Mouse (Mus musculus): ENCODE results near the gene Sgtb. TPM values are rescaled to one million over a fixed set of nuclear protein-coding genes. Genes with fewer than 3 reads are reported as not detected.

Sgtb gene
- total RNA-seq, 2 experiments from 2014 or later, result 144 to 147 TPM

DNA sequence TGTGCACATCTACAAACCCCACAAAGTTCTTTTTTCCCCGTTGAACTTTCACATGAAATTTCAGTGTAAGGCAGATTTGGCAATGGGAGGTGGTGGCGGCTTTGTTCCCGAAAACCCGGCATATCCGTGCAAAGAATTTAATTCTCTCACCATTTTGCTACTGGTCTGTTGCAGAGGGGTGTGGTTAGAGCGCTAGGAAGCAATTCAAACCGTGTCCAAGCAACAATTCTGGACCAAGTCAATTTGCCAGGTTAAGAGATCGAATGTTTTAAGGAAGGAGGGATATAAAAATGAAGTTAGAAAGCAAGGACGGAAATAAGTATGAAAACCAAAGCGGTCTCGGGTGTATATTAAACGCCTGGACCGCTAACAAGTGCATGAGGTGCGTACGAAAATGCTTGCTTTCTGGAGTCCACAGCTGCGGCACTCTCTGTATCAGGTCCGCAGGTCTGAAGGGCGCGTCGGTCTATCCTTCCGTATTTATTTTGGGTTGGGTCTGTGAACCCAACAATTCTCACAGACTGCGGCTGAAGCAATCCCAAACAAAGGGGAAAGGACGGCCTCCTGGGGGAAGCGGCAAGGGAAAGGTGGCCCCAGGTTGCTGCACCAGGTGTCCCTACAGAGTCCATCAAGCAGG is 772 bp upstream of the Sgtb start:
- DNase-seq (ENCODE audit: low spot score in 2 of 2), result no peak

DNA sequence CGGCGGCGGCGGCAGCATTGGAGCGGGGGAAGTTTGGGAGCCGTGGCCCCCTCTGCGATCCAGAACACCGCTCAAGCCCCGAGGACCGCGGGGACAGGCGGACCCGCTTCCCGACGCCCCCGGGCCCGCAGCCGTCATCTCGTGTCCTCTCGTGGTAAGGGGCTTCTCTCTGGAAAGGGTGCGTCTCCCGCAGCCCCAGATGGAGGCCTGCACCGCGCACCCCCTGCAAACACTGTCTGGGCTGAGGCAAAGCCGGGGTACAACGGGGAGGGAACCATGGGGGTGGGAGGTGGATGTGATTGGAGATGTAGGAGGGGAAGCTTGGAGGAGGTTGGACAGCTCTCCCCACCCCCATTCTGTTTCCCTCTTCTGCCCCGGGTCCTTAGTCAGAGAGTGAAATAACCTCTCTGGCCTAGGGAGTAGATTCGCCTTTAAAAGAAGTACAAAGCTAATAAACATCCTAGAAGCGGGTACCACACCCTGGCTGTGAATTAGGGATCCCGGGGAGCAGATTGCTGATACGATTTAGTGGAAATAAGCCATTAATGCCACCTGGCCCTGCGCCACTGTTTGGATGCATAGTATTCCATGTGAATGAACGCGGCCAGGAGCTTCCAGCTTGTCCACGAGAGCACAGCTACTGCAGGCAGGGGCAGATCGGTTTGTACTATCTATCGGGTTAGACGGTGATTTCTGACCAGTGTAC is 428 bp downstream of the Sgtb start:
- peak; percentile 43 to 52 for DNase-seq (ENCODE audit: low spot score in 2 of 2)

DNA sequence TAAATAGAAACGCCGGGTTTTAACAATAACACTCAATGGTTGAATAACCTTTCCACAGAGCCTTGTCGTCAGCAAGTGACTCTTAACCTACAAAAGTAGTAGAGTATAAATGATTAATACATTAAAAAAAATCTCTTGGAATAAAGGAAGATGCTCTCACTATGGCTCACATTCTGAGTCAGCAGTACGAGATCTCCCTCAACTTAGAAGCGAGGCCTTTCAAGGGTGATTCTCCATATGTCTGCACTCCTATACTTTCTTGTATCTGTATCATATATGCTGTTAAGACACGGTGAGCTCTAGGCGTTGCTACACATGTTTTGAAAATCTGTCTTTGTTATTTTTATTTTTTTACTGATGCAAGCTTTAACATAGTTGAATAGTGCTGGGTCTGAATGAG is 985 bp downstream of the Sgtb start:
- no peak for DNase-seq (ENCODE audit: low spot score in 2 of 2)

DNA sequence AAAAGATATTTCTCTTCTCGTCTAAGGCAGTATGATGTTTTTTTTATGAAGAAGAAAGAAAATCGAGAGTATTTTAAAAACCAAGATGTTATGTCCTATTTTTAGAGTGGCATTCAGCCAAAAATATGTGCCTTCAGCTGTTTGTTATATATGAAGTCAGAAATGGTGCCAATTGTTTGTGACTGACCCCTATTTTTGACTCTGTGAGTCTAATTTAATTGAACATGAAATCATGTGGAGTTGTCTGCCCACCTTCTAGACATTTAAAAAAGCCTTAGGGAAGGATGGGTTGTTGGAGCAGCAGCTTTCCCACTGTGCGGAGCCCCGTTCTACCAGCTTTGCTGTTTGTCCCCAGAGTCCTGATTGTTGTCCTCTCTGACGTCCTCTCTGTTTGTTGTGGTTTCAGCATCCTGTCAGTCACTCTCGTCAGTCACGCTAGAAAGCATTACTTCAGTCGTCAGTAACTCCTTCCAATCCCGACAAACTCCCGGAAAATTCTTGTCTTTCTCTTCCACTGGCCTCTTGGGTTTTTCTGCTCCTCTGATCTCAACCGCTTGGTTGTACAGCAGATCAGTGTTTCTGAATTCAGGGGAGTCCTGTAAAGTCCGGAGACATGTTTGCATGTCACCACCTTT is 2.8 kb downstream of the Sgtb start:
- no peak for DNase-seq (ENCODE audit: low spot score in 2 of 2)

DNA sequence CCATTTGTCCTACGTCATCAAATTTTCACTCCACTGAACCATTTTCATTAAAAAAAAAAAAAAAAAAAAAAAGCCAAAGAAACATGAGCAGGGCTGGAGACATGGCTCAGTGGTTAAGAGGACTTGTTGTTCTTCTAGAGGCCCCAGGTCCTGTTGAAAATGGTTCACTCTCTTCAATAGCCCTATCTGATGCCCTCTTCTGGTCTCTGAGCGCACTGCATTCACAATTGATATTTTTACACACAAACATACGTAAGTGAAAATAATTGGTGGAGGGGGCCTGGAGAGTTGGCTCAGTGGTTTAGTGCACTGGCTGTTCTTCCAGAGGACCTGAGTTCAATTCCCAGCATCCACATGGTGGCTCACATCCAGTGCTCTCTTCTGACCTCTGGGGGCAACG is 4.2 kb downstream of the Sgtb start:
- DNase-seq (ENCODE audit: low spot score in 2 of 2), result no peak

DNA sequence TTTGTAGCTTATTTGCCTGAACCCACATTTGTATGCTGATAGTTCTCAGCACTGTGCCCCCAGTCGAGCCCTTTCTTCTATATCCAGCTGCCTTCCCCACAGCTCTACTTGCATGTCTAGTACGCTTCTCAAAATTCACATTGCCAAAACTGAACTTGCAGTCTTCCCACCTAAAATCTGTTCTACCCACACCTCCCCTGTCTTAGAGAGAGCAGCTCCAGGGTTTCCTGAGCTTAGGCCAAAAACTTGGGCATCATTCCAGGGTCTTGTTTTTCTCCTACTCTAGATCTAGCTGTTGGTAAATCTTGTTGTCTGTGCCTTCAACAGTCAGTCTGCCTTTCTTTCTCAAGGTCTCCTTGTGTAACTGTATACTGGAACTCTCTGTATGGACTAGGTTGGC is 5.3 kb downstream of the Sgtb start:
- peak; percentile 61 to 69 for DNase-seq (ENCODE audit: low spot score in 2 of 2)

DNA sequence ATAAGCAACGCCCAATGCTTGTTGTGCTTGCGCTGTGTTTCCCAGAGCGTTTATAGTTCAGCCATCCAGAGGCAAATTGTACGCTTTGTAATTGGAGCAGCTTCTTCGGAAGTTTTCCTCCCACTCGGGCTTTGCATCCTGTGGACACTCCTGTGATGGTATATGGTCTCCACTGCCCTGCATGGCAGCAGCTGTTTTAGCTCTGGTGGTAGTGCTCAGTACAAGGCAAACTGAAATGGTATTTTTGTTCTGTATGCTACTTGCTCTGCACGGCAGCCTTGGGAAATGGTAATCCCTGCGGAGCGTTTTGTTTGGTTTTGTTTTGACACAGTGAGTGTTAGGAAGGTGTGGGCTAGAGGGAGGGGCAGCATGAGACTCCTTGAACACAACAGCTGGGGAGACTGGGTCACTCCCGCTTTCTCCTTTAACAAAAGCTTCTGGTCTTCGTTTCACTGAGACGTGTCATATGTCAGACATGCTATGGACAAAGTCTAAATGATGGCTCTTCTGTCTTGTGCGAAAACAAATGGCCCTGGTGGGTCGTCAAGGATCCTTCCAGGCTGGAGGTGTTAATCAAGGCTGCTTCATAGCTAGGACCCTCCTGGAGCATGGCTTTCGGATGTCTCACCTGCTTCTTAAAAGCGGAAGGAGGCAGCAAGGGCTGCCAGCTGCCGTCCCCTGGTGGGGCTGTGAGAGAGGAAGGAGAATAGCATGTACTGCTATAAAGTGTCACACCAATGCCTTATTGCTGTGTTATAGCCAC is 12.7 kb downstream of the Sgtb start:
- DNase-seq (ENCODE audit: low spot score in 2 of 2), result no peak

DNA sequence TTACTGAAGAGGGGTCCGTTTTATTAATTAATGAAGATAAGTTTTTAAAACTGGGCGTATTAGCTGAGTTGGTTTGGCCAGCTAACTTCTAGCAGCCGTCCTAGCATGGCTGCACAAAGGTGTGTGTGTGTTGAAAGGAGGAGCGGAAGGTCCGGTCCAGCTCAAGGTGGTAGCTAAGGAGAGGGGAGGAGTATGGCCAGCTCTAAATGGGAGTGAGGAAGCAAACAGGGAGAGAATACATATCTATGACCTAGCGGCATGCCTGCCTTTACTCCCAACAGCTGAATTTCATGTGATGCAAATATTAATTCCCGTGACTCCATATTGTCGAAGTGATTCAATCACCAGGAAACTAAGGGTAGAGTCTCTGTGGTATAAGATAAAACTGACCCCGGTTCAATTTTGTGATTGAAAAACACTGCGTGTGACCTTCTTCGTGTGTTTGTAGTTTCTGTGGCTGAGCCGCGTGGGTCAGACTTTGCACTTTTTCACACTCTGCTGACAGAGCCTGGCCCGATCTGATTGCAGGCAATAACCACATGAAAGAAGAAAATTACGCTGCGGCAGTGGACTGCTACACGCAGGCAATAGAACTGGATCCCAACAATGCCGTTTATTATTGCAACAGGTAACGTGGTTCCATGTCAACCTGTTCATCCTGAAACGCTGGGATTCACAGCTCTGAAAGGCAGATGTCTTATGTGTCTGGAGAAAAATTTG is 14.3 kb downstream of the Sgtb start:
- DNase-seq (ENCODE audit: low spot score in 2 of 2), result no peak

DNA sequence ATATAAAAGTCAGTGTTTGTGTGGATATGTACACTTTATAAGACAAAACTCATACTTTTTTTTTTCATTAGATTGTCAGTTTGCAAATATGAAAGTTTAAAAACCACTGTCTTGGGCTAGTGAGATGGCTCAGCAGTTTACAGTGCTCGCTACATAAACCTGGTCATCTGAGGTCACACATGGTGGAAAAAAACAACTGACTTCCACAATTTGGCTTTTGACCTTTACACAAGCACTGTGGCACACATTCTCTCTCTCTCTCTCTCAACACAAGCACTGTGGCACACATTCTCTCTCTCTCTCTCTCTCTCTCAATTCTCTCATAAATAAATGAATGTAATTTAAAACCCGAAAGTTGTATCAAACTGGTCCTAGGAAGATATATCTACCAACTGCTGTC is 23.0 kb downstream of the Sgtb start:
- no peak for DNase-seq (ENCODE audit: low spot score in 2 of 2)

DNA sequence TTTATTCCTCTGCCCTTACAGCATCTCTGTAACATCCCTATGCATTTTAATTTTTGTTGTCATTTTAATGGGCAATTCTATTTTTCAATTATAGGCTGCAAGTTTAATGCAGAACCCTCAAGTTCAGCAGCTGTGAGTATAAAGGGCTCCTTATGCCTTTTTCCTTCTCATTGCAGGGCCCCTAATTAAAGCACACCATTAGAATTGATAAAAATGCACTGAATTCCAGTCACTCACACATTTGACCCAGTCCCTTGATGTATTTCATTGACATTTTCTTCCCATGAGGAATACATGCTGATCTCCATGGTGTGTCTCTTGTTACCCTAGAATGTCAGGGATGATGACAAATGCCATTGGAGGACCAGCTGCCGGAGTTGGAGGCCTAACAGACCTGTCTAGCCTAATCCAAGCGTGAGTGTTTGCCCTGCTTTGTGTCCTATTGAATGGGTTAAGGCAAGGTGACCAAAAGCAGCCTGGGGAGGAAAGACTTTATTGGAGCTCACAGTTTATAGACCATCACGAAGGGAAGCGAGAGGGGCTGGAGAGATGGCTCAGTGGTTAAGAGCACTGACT is 25.1 kb downstream of the Sgtb start:
- no peak for DNase-seq (ENCODE audit: low spot score in 2 of 2)

DNA sequence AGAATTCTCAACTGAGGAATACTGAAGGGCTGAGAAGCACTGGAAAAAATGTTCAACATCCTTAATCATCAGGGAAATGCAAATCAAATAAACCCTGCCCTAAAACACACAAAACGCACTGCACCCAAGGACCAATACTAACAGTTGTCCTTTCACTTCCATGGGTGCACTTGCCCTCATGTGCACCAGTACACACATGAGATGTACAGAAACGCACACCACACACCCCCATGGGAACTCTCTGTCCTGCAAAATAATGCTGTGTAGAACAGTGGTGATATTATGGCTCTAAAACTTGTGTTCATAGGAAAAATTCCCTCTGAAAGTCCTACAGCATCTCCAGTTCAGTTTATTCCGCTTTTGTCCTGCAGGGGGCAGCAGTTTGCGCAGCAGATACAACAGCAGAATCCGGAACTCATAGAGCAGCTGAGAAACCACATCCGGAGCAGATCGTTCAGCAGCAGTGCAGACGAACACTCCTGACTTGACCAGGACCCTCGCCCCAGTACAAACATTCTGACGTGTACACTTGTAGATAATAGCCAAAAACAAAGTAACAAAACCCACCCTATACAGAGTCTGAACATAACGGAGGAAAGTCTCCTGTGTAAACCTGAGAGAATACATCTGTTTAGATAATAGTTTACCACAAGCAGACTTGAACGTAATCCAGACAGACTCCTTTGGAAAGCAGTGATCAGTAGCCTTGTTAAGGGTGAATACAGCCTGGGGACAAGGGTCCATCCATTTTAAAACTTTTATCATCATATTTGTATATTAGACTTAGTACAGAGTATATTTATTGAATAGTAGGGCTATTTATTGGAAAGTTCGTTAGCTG is 30.0 kb downstream of the Sgtb start:
- DNase-seq (ENCODE audit: low spot score in 2 of 2), result peak; percentile 82 to 84

DNA sequence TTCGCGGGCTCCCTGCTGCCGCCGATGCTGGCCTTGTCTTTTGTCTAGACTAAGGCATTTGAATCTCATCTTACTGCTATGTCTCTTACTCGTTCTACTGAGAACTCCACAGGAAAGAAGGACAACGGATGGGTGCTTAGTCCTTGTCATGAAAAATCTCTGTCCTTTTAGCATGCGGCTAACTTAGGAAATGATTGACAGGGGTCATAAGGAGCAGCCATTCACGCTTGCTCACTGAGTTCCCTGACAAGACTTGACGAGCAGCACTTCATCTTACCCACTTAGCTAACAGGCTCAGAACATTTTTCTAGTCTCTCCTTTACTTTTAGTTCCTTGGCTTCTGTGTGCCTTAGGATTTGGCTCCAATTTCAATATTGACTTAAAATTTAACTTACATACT is 35.3 kb downstream of the Sgtb start:
- DNase-seq (ENCODE audit: low spot score in 2 of 2), result no peak

DNA sequence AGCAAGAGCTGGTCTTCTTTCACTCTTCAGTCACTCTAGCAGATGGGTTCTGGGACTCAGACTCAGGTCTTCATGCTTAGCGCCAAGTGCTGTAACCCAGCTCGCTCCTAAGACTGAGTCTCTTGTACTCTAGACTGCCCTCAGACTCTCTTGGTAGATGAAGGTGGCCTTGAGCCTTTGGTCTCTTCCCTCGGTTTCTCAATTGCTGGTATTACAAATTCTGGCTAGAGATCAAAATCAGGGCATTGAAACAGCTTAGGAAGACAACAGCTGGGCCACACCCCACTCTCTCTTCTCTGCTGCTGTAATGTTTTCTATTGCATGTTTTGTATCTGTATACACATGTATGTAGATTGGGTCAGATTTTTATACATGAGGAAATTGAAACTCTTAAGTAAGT is 36.1 kb downstream of the Sgtb start:
- DNase-seq (ENCODE audit: low spot score in 2 of 2), result no peak

DNA sequence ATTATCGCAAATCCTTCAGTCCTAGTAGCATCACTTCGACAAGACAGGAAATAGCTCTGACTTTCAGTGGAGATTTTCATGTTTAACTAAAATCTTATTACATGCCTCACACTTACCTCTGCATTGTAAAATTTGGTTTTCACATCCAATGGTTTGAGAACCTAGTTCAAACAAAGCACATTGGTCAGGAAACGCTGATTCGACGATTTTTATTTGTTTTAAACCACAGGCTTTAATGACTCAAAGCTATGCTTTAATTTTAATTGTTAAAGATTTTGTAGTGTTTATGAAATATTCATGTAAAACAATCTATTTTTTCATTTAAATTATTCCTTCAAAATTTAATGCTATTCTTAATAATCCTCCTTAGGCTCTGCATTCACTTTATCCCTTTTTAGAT is 44.6 kb downstream of the Sgtb start:
- DNase-seq (ENCODE audit: low spot score in 2 of 2), result no peak

DNA sequence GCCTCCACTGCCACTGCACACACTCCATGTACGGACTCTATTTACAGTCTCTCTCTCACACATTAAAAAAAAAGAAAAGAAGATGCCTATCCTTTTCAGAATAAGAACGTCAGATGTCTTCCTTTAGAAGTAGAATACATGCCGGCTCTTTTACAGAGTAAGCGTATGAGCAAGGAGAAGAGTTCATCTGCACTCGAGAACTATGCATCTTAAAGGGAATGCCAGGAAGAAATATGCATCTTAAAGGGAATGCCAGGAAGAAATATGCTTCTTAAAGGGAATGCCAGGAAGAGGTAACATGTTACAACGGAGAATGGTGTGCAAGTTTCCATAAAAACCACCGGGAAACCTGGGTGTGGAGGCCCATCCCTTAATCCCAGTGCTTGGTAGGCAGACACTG is 45.6 kb downstream of the Sgtb start:
- DNase-seq (ENCODE audit: low spot score in 2 of 2), result no peak

DNA sequence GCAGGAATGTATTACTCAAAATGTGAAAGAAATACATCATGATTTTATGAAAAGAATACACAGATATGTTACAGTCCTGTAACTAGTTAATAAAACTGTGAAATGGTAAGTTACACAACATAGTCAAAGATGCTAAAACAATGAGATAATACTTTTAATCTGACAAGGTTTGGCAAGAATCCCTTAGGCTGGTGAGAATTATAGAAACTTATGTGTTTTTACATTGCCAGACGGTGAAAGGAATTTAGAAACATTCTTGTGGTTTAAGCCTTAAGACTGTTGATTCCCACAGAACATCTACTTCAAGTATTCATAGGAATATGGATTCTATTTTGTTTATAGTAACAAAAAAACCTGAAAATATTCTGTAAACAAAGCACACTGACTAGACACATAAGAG is 46.1 kb downstream of the Sgtb start:
- no peak for DNase-seq (ENCODE audit: low spot score in 2 of 2)

DNA sequence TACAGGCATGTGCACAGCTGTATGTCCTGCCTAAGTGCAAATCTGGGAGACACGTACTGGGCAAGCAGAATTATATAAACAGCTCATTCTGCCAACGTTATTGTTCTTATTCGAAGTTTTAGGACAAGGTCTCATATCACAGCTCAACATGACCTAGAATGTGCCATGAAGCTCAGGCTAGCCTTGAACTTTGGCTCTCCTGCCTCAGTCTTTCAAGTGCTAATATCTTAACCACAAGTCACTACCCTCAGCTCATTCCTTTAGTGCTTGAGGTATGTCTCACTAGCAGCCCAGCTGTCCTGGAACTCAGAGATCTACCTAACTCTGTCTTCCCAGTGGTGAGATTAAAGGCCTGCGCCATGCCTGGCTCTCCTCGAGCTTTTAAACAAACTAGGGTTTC is 62.2 kb downstream of the Sgtb start:
- DNase-seq (ENCODE audit: low spot score in 2 of 2), result no peak

DNA sequence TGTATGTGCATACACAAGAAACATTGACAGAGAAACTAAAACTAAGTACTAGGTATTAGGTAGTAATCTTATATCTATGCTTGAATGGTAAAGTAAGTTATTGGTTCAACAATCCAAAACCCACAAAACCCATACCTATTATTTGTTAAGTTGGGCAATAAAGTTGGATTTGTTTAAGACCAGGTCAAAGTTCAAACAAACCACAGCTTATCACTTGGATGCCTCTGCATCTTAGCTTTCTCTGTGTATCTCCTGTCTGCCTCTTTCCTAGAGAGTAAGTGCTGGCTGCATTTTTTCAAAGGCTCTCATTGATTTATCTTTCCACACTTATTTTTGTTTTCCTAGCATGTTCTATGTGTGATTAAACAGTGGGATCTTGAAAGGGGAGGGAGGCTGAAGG is 63.0 kb downstream of the Sgtb start:
- no peak for DNase-seq (ENCODE audit: low spot score in 2 of 2)

DNA sequence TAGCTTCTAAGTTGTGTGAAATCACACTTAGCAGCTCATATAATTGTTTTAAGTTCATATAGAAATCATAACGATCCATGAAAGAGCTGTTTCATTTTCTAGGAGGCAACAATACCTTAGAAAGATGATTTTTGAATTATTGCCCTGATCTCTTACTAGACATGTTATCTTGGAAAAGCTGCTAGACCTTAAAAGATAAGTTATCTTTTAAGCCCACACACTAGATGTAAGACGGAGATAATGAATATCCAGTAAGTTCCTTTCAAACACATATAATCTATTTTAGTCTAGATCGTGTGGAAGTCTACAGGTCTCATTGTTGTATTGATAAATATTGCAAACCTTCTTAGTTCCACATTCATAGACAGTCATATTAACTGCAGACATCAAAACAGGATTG is 67.3 kb downstream of the Sgtb start:
- DNase-seq (ENCODE audit: low spot score in 2 of 2), result no peak
